Mouse (Mus musculus): ENCODE results near the gene Kcnk4.

- TF ChIP-seq POLR2A (IDR thresholded peaks at IDR 0.05; ENCODE audit: low read depth, low read length) (no peak), CTCF (IDR thresholded peaks at IDR 0.05; ENCODE audit: borderline replicate concordance, insufficient read depth, low read length) (no peak)
These were observed 57.5 kb downstream of the Kcnk4 start for GRCm38 (mm10) chr19:6876799-6877198.

All from embryonic fibroblast, embryonic 13.5 days (primary cell).